Mouse (Mus musculus) brain, embryonic 14.5 days (tissue): ENCODE results near the gene Dst.

Source experiments
- CTCF ChIP-seq: fragments of 200-500 bp; IDR thresholded peaks from 2 replicates; pipeline ENCODE4 v1.5.1; 2012; ENCODE audit warnings: inconsistent platforms, mild to moderate bottlenecking, moderate library complexity, borderline replicate concordance; ENCODE audit not compliant: insufficient read depth, insufficient read length; ENCODE audit errors: extremely low read depth
- POLR2A ChIP-seq: fragments of 200-500 bp; IDR thresholded peaks from 2 replicates; pipeline ENCODE4 v1.6.1; 2012; ENCODE audit warnings: mild to moderate bottlenecking, inconsistent platforms, borderline replicate concordance; ENCODE audit not compliant: poor library complexity, insufficient read depth, insufficient read length, severe bottlenecking; ENCODE audit errors: extremely low read depth

- TF ChIP-seq CTCF, result no peak
- no peak for TF ChIP-seq POLR2A
Measured at GRCm38 (mm10) chr1:34186033-34186432, 278.0 kb downstream of the Dst start.
